Mouse (Mus musculus): ENCODE measurements around the gene Barhl1.

The Barhl1 gene

DNA sequence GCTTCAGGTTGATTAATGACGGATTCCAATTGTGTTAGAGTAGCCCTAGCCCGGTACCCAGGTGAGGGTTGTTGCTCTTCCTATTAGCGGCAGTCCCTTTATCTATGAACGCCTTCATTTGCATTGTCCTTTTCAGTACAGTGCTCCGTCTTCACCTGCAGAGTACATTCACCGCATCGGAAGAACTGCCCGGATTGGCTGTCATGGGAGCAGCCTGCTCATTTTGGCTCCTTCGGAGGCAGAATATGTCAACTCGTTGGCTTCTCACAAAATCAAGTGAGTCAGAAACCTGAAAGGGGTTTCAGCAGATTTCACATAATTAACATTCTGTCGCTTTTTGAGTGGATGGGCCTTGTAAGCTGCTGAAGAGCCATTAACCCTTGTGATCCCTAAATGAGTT lies 40.9 kb downstream of the Barhl1 start:
- DNase-seq (ENCODE audit: extremely low spot score, low read depth, low spot score) = no peak

DNA sequence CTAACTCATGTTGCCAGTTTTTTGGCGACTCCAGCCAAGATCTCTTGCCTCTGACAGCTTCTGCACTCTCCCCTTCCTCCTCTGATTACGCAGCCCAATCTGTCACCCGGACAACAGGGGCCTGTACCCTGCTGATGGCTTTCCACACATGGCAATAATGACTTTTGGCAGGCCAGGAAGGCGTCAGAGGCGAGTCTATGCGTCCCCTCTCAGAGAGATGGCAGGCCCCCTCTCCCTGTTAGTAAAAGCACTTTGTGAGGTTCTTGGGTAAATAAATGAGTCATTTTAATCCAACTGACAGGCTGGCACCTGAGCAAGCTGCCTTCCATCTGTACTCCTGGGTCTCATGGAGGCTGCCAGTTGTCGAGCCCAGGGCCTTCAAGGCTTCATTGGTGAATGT lies 49.0 kb downstream of the Barhl1 start:
- no peak for DNase-seq (ENCODE audit: extremely low spot score, low read depth, low spot score)

DNA sequence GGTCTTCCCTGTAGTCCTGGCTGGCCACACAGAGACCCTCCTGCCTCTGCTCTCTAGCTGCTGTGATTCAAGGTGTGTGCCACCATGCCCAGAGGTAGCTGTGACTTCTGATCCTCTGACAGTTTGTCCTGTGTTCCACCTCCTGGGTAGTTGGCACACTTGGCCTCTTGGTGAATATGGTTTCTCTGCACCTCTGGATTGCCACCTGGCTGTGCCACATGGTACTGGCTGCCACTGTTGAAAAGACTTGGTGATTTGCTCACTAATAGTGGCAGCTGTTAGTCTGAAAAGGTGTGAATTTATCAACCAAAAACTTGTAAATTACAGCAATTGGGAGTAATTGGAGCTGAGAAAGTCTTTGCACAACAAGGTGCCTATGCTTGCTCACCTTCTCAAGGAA lies 52.6 kb downstream of the Barhl1 start:
- no peak for DNase-seq (ENCODE audit: extremely low spot score, low read depth, low spot score)

DNA sequence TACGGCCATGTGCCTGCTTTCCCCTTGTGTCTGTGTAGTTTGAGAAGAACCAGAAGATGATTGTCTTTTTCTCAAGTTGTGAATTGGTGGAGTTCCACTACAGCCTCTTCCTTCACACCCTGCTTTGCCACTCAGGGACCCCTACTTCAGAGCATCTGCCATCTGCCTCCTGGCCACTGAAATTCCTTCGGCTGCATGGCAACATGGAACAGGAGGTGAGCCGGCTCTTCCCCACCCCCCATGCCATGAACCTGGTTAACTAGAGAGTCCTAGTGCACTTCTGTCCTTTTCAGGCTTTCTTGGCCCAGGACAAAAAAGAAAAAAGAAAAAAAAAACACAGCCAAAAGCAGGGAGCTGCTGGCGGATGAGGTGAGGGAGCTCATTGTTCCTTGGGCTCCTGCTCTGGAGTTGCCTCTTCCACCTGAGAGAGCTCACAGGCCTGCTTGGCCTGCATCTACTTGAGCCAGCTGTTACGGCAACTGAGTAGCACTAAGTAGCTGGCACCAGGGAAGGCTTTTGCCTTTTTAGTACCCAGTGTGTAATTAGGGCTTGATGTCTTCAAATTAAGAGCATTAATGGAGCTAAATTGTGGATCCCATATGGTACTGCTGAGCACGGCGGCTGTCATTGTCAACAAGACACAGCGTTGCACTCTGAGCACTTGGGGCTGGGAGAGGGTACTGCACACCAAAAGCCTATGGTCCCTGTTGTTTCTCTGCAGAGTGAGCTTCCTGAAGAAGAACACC lies 55.6 kb downstream of the Barhl1 start:
- no peak for DNase-seq (ENCODE audit: extremely low spot score, low read depth, low spot score)

DNA sequence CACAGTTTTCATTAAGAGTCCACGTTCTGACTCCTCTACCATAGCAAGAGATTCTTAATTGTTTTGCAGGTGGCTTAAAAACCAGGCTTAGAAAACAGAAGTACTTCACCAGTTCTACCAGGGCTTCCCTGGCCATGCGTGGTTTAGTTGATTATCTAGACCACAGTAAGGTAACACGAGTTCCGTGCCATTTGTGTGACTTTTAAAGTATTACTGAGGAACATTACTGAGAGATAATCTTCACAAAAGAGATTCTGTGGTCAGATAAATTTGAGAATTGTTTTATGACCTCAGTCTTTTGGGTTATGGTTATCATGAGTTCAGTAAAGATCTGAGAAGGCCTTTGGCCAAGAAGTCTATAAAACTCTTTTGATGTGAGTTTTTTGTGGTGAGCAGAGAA lies 57.2 kb downstream of the Barhl1 start:
- DNase-seq (ENCODE audit: extremely low spot score, low read depth, low spot score) = no peak
